Mouse (Mus musculus) mouse trophoblast stem cell (cell line): ENCODE measurements around the gene Trabd.

Experiments
- in situ Hi-C, 2 experiments: fragments of 300-500 bp; cut with MseI, MboI; formaldehyde crosslinking; loops; 2 replicates in 1 of 2; 3 replicates in 1 of 2; pipeline ENCODE4 v1.15.1; 2025

Gene Trabd

GRCm38 (mm10) chr15:89127364-89127940, 52.5 kb downstream of the Trabd start:
- in situ Hi-C loops = no loop called here

- in situ Hi-C loops = no loop called here
Measured at GRCm38 (mm10) chr15:89128382-89129350, 53.7 kb downstream of the Trabd start, which contains the start of gene Hdac10. TSS of gene Hdac10 (minus strand) at chr15:89128700.

GRCm38 (mm10) chr15:89130245-89130644, 55.3 kb downstream of the Trabd start:
- in situ Hi-C loops = no loop called here

- in situ Hi-C loops = no loop called here
Measured at GRCm38 (mm10) chr15:89131316-89131715, 56.4 kb downstream of the Trabd start.
